Mouse (Mus musculus) cerebellum, postnatal 36 days (tissue): Measurements from ENCODE around the gene AI464131.
"Not testable (repeated sequence)": the region's sequence is repeated elsewhere in the genome, so short reads cannot be mapped to it uniquely, and the experiment has no call there.

Experiments used
- DNase-seq, 2 experiments: peaks; one replicate each; pipeline ENCODE4 v3.0.0; 2021 to 2022; ENCODE audit warnings: mixed read lengths in 2 of 2

The AI464131 gene

DNA sequence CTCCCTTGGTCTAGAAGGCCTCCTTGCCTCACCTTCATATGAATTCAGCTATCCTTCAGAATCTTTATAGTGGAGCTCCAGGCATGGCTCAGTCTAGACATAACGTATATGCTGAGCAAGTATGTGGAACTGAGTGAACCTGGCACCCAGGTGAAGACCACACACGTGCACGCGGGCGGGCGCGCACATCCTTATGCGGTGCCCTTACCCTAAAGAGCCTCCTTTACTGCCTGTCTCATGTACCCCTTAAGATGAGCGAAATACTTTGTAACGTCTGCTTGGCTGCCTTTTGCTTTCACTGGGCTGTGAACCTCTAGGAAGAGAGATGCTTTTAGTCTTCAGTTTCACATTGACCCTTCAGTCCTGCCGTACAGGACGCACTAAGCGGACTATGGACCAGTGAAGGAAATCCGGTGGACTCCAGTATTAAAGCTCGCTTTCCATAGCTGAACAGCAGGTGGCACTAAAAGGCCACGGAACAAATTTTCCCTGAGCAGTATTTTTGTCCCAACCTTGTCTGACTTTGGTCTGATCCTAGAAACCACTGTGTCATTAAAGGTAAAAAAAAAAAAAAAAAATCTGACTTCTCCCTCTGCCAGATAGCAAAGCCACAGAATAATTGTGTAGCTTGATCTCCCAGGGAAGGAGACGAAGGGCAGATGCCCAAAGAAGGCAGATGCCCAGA, 34.3 kb downstream of the AI464131 start:
- peak; percentile 65 to 74 for DNase-seq

DNA sequence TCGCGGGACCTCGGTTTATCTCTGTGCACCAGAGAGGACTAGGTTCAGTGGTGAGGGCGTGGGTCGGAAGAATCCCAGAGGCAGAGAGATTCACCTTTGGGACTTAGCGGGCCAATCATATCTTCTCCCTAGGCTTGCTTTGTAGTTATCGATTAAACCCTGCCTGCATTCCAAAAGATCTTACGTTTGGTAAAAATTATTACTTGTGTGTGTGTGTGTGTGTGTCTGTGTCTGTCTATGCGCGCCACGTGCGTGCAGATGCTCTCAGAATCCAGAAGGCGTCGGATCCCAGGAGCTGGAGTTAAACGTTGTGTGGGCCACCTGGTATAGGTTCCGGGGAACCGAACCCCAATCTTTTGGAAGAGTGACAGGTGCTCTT, 37.6 kb downstream of the AI464131 start:
- DNase-seq = no peak

DNA sequence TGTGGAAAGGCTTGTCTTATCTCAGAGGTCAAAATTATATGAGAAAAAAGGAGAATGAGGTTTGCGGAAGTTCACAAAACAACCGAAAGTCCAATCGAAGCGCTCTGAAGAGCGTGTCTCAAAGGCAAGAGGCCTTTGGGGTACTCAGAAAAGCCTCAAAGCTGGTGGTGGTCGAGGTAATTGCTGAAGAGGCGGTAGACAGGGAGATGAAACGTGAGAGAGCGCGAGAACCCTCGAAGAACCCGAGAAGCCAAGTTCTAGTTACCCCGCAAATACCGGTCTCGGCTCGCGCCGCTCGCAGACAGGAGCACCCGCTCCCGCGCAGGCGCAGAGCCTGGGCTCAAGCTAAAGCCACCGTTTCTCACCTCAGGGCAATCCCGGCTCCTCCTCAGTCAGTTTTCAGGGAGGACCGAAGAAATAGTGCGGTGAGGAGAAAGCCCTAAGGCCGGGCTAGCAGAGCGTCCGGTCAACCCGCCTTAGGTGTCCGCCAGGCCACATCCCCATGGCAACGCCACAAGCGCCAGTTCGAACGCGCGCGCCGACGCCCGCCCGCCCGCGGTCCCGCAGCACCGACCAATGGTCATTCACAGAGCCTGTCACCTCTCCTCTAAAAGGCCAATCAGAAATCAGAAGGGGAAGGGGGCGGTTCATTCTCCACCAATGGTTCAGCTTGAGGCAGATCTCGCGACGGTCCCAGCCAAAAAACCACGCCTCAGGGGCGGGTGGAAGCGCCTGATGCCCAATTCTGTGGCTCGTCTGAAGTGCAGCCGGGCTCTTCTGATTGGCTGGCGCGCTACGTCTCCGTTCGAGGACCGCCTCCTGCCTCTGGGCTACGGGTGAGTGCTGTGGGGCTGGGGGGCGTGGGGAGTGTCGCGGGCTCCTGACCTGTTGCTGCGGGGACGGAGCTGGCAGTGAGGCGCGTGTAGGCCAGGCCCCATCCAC, 38.3 kb downstream of the AI464131 start, which contains the start of the genes Kif24 and Nudt2:
Gene Kif24 (minus strand): TSS at position 543 of the 942 bp plus-strand sequence.
Gene Nudt2 (plus strand): TSS at position 807 of the 942 bp plus-strand sequence.
- peak; percentile 96 for DNase-seq

DNA sequence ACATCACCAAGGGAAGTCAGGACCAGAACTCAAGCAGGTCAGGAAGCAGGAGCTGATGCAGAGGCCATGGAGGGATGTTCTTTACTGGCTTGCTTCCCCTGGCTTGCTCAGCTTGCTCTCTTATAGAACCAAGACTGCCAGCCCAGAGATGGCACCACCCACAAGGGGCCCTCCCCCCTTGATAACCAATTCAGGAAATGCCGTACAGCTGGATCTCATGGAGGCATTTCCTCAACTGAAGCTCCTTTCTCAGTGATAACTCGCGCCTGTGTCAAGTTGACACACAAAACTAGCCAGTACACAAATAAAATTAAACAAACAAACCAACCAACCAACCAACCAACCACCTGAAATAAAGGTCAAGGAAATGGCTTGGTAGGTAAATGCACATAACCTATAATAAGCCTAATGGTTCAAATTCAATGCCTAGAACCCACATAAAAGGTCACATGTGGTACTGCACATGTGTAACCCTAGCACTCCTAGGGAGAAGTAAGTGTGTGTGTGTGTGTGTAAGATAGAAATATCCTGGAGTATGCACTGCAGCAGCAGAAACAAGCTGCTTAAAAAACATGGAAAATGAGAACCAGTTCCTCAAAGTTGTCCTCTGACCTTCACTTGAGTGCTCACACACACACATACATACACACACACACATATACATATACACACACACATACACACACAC, 39.7 kb downstream of the AI464131 start:
- not testable (repeated sequence) for DNase-seq

DNA sequence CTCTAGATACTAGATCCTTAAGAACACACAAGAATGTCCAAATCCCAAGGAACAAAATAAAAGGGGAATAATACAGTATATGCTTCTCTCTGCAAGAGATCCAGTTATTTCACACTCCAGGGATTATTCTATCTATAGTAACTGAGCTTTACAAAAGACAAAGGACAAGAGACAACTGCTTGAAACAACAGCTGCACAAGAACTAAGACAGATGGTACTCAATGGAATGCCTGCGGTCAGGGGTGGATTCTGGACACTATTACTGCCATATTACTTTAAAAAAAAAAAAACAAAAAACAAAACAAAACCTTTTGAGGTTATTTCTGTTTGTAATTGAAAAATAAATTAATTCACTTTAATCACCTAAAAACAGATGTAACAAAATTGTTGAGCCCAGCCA, 42.2 kb downstream of the AI464131 start:
- DNase-seq = no peak

DNA sequence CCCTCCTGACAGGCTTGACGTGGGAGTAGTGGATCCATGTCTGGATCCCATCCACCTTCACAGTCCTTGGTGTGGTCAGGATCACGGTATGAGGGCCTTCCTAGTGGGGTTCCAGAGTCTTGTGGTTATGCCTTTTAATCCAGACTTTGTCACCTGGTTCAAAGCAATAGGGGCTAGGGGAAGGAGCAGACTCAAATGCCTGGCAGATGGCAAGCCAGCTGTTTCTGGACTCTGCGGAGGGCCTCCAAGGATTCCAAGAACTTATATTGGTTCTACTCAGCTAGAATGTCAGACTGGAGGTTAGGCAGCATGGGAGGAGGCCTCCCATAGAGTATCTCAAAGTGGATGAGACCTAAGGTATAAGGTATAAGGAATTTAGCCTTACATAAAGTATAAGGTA, 55.3 kb downstream of the AI464131 start:
- DNase-seq = no peak
